Mouse (Mus musculus) liver, embryonic 11.5 days (tissue): ENCODE results near the gene Fubp1. TPM values are rescaled to one million over a fixed set of nuclear protein-coding genes. Genes with fewer than 3 reads are reported as not detected.
A peak's percentile ranks its signal among the peaks of the same experiment; 100 is the strongest.

Source experiments
- ATAC-seq: fragments of 200-750 bp; cut with Nextera tagmentation; replicated peaks from 2 replicates; pipeline ENCODE4 v1.8.0; 2017; ENCODE audit warnings: moderate number of reproducible peaks, mild to moderate bottlenecking, moderate TSS enrichment, moderate library complexity; ENCODE audit not compliant: low FRiP score
- DNase-seq: peaks from one replicate; pipeline ENCODE4 v3.0.0-alpha.2; 2017; ENCODE audit warnings: low spot score
- H3K27ac ChIP-seq: fragments of 300-500 bp; sonication (generic); 2 replicates; pipeline ENCODE4 v1.5.1; 2014; ENCODE audit warnings: mild to moderate bottlenecking, low read depth, low read length, control low read depth
- H3K27me3 ChIP-seq: fragments of 300-500 bp; sonication (generic); replicated peaks from 2 replicates; pipeline ENCODE4 v1.6.1; 2014; ENCODE audit warnings: low read length, mixed read lengths; ENCODE audit not compliant: control insufficient read depth, insufficient read depth
- H3K36me3 ChIP-seq: fragments of 300-500 bp; sonication (generic); 2 replicates; pipeline ENCODE4 v1.6.1; 2014; ENCODE audit warnings: mild to moderate bottlenecking, low read length, moderate library complexity, mixed read lengths; ENCODE audit not compliant: control insufficient read depth, insufficient read depth
- H3K4me1 ChIP-seq: fragments of 300-500 bp; sonication (generic); replicated peaks from 2 replicates; pipeline ENCODE4 v1.6.1; 2014; ENCODE audit warnings: low read length, mixed read lengths; ENCODE audit not compliant: control insufficient read depth, insufficient read depth
- H3K4me2 ChIP-seq: fragments of 300-500 bp; sonication (generic); 2 replicates; pipeline ENCODE4 v1.6.1; 2014; ENCODE audit warnings: mild to moderate bottlenecking, control low read depth, moderate library complexity
- H3K4me3 ChIP-seq: fragments of 300-500 bp; sonication (generic); 2 replicates; pipeline ENCODE4 v1.5.1; 2014; ENCODE audit warnings: low read depth, low read length, control low read depth
- H3K9ac ChIP-seq: fragments of 300-500 bp; sonication (generic); 2 replicates; pipeline ENCODE4 v1.6.1; 2014; ENCODE audit warnings: low read depth, low read length, control low read depth
- H3K9me3 ChIP-seq: fragments of 300-500 bp; sonication (generic); 2 replicates; pipeline ENCODE4 v1.6.1; 2016; ENCODE audit warnings: low read length, inconsistent platforms, mixed read lengths; ENCODE audit not compliant: control insufficient read depth
- WGBS: fragments of 180-500 bp; shearing (Covaris S2); extraction: QIAGEN DNeasy Blood & Tissue Kit; methylation state at CpG from one replicate; pipeline ENCODE4 v1.1.7; 2014; 5-methylcytosine and 5-hydroxymethylcytosine counted together
- polyA plus RNA-seq: library from polyadenylated mRNA; unstranded; fragments of >200 nt; fragmentation: Nextera tagmentation; extraction: Ambion mirVana; gene quantifications from 2 replicates; pipeline ENCODE4 v1.2.1, GENCODE M21; 2014

Gene Fubp1
- polyA plus RNA-seq, 1 experiment from 2014 or later = 234 TPM

DNA sequence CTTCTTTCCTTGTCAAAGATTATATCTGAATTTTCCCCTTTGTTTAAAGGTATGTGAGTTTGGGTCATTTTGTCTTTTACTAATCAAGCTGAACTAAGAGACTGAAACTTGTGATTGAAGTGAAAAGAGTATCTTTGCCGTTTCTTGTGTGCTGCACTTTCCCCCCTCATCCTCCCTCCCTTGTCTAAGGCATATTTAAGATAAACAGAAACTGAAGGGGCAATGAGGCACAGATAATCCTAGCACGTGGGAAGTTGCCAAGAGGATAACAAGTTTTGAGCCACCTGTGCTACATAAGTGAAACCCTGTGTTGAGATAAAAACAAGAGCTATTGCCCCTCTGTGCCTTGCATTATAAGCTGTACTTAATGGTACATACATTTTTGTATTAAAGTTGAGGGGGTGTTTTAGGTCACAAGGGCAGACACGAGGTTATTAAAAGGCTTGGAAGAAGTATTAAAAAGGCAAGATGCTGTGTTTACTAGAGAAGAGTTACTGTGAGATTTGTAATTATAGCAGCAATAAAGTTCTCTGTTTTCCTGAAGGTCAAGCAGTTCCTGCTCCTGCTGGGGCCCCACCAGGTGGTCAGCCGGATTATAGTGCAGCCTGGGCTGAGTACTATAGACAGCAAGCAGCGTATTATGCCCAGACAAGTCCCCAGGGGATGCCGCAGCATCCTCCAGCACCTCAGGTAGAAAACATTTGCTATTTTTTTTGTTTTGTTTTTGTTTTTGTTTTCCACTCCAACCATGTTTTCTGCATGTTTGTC, 21.3 kb downstream of the Fubp1 start:
- no peaks in the 10 kb centered on the region for H3K4me1 ChIP-seq
- no peak overlapping the region for H3K9ac ChIP-seq
- no peak for DNase-seq
- H3K27me3 ChIP-seq = no peaks in the 10 kb centered on the region
- H3K36me3 ChIP-seq = peaks cover 26% of the 10 kb centered on the region
- no peak overlapping the region for H3K4me3 ChIP-seq
- no peak overlapping the region for H3K4me2 ChIP-seq
- ATAC-seq = peak; percentile 82
- 65% methylated on average over 6 of the region's 6 CpGs for WGBS
- H3K27ac ChIP-seq = no peak overlapping the region; the same call in 1 of the 2 replicates
- no peaks in the 10 kb centered on the region for H3K9me3 ChIP-seq

DNA sequence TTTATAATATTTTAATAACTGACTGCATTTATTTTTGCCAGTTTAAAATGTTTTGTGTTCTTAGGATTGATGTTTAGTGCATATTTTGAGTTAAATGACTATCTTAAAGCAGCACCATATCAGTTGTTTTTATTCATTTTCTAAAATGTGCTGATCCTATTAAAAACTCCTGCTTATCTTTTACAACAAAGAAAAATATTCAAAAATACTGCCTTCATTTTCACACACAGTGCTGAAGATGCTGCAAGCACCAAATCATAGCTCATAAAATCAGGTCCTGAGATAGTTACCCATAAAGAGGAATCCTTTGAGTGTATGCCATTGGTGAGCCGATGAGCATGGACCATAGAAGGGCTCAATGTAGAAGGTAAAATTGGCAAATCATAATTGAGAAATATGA, 25.0 kb downstream of the Fubp1 start:
- 95% methylated on average over 1 of the region's 1 CpGs for WGBS
- no peak overlapping the region for H3K27ac ChIP-seq
- H3K36me3 ChIP-seq = peaks cover 17% of the 10 kb centered on the region; the same call in 1 of the 2 replicates
- ATAC-seq (no peak), DNase-seq (no peak)
- no peak overlapping the region for H3K4me3 ChIP-seq
- H3K9ac ChIP-seq = no peak overlapping the region
- H3K9me3 ChIP-seq = no peaks in the 10 kb centered on the region
- no peaks in the 10 kb centered on the region for H3K27me3 ChIP-seq
- no peaks in the 10 kb centered on the region for H3K4me1 ChIP-seq
- no peak overlapping the region for H3K4me2 ChIP-seq

DNA sequence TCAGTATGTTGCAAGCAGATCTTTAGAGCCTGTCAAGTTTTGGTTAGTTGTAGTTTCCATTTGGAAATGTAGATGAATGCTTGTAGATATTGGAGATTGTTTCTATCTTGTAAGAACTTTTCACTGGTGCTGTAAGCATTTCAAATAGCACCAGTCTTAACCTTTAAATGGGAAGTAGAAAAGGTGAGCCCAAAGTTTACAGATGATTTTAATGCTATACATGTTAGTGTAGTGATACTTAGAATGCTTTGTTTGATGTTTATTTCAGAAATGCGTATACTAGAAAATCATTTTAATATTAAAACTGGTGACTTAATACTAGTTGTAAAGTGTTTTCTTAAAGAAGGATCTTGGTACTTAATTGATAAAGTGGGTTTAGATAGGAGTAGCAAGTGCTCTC, 25.6 kb downstream of the Fubp1 start:
- no peak for ATAC-seq
- Histone ChIP-seq H3K27me3 (no peaks in the 10 kb centered on the region), H3K9me3 (no peaks in the 10 kb centered on the region), H3K4me3 (no peak overlapping the region), H3K9ac (no peak overlapping the region), H3K4me2 (no peak overlapping the region), H3K36me3 (peaks cover 14% of the 10 kb centered on the region; the same call in 1 of the 2 replicates), H3K4me1 (no peaks in the 10 kb centered on the region), H3K27ac (no peak overlapping the region)
- WGBS = 91% methylated on average over 1 of the region's 1 CpGs
- DNase-seq = no peak

DNA sequence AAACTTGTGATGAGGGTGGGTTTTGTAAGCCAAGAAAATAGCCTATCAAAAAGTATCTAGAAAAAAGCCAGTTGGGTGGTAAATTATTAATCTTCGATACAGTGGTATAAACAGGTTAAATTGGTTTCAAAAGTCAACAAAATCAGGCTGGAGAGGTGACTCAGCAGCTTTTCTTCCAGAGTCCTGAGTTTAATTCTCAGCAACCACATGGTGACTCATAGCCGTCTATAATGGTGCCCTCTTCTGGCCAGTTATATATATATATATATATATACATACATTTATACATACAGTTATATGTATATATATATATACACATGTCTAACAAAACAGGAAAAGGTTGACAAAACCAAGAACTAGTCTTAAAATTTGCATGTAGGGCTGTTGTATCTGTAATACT, 28.6 kb downstream of the Fubp1 start:
- WGBS = 50% methylated on average over 2 of the region's 2 CpGs
- ATAC-seq = peak; percentile 64

DNA sequence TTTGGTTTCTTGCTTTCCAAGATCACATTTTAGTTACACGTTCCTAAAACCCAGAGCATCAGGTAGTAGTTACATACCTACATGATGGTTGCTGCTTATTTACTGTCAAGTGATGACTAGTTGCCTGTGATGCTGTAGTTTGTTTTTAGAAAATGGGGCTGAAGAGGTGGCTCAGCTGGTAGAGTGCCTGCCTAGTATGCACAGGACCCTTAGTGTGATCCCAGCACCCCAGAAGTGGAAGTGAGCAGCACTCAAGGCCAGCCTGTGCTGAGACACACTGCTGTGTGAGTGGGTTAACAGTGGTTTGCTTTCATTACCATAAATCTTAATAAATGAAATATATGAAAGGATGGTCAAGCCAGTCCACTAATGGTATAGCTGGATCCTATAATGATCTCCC, 29.4 kb downstream of the Fubp1 start:
- Histone ChIP-seq H3K4me2 (no peak overlapping the region), H3K9ac (no peak overlapping the region), H3K4me3 (no peak overlapping the region), H3K4me1 (no peaks in the 10 kb centered on the region), H3K36me3 (peaks cover 7% of the 10 kb centered on the region; the same call in 1 of the 2 replicates), H3K9me3 (no peaks in the 10 kb centered on the region), H3K27me3 (no peaks in the 10 kb centered on the region), H3K27ac (no peak overlapping the region)
- no peak for DNase-seq
- WGBS = 91% methylated on average over 1 of the region's 1 CpGs
- 0 out of 2 replicates have a peak, but pooled peaks have one; percentile 21 for ATAC-seq

More for the DNA sequence above, 28.6 kb downstream of the Fubp1 start:
- Histone ChIP-seq H3K27ac (no peak overlapping the region), H3K9me3 (no peaks in the 10 kb centered on the region), H3K4me1 (no peaks in the 10 kb centered on the region), H3K9ac (no peak overlapping the region), H3K27me3 (no peaks in the 10 kb centered on the region), H3K4me3 (no peak overlapping the region), H3K4me2 (no peak overlapping the region), H3K36me3 (peaks cover 7% of the 10 kb centered on the region; the same call in 1 of the 2 replicates)
- DNase-seq = no peak

DNA sequence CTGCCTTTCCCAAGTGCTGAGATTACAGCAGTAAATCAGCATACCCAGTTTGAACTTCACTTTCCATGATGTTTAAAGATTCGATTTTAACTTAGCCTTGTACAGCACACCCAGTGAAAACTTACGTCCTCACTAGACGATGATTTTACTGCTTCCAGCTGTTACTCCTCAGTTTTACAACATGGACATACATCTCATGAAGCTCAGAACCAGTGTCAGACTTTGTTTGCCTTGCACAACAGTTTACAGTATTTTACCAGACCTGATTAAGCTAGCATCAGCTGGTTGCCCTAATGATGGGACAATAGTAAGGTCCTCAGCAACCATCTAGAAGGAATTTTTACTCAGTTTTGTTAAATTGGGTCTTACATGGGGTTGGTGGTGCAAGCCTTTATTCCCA, 30.9 kb downstream of the Fubp1 start:
- DNase-seq = no peak
- Histone ChIP-seq H3K9me3 (no peaks in the 10 kb centered on the region), H3K4me1 (no peaks in the 10 kb centered on the region), H3K27me3 (no peaks in the 10 kb centered on the region), H3K27ac (no peak overlapping the region), H3K4me3 (no peak overlapping the region), H3K9ac (no peak overlapping the region), H3K36me3 (peaks cover 3% of the 10 kb centered on the region; the same call in 1 of the 2 replicates), H3K4me2 (no peak overlapping the region)
- 80% methylated on average over 3 of the region's 3 CpGs for WGBS
- no peak for ATAC-seq

DNA sequence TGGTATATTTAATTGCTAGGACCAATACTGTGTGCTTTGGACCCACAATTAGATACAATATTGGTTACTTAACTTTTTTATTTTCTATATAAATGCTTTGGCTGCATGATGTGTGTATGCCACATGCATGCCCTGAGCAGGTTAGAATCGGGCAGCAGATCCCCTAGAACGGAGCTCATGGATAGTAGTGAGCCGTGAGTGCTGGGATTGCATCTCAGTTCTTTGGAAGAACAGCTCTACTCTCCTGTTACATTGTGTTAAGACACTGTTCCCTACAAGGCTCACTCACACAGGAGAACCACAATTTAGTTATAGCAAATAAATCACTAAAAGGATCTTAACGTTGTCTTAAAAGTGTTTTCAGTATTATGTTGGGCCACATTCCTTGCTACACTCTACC, 33.1 kb downstream of the Fubp1 start:
- Histone ChIP-seq H3K9ac (no peak overlapping the region), H3K4me2 (no peak overlapping the region), H3K4me3 (no peak overlapping the region), H3K4me1 (no peaks in the 10 kb centered on the region), H3K27me3 (no peaks in the 10 kb centered on the region), H3K27ac (no peak overlapping the region), H3K36me3 (0 out of 2 replicates have a peak, but pooled peaks cover 3% of the 10 kb centered on the region), H3K9me3 (no peaks in the 10 kb centered on the region)
- DNase-seq (no peak), ATAC-seq (no peak)
- WGBS = 72% methylated on average over 4 of the region's 4 CpGs

DNA sequence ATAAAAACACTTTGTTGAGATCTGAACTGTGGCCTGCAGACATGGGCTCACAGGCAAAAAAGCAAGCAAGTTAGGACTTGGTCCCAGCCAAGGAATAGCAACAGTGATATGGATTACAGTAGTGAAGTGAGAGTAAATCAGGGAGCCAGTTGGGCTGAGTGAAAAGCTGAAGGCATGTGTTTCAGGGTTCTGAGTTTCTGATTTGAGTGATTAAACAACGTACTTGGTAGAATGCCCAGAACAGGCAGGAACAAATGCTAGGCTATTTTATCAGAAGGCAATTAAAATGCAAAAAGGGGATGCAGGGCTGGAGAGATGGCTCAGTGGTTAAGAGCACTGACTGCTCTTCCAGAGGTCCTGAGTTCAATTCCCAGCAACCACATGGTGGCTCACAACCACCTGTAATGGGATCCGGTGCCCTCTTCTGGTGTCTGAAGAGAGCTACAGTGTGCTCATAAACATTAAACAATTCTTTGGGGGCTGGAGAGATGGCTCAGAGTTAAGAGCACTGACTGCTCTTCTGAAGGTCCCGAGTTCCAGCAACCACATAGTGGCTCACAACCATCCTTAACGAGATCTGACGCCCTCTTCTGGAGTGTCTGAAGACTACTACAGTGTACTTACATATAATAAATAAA, 35.2 kb downstream of the Fubp1 start:
- Histone ChIP-seq H3K4me2 (no peak overlapping the region), H3K27me3 (no peaks in the 10 kb centered on the region), H3K27ac (no peak overlapping the region), H3K36me3 (0 out of 2 replicates have a peak, but pooled peaks cover 3% of the 10 kb centered on the region), H3K9me3 (no peaks in the 10 kb centered on the region), H3K4me3 (no peak overlapping the region), H3K9ac (no peak overlapping the region), H3K4me1 (no peaks in the 10 kb centered on the region)
- DNase-seq (no peak), ATAC-seq (no peak)
- 77% methylated on average over 5 of the region's 5 CpGs for WGBS

DNA sequence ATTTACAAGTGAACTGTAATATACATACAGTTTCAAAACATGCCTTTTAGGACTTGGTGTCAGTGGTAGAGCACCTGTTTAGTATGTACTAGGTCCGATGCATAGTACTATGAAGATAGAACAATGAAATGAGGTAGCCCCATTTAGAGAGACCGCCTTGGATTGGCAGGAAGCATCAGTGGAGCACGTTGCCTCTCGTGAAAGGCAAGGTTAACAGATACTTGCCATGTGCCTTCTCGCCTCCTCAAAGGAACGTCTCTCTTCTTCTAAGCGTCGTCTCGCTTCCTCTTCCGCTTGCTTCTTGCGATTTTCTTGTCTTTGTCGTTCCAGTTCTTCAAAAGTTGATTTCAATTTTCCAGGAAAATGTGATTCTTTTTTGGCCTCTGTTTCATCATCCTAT, 37.5 kb downstream of the Fubp1 start:
- 76% methylated on average over 12 of the region's 12 CpGs for WGBS
- ATAC-seq = no peak

More for the DNA sequence above, 37.5 kb downstream of the Fubp1 start:
- Histone ChIP-seq H3K27me3 (no peaks in the 10 kb centered on the region), H3K36me3 (no peaks in the 10 kb centered on the region), H3K27ac (no peak overlapping the region), H3K9me3 (no peaks in the 10 kb centered on the region), H3K4me2 (no peak overlapping the region), H3K4me1 (no peaks in the 10 kb centered on the region), H3K9ac (no peak overlapping the region), H3K4me3 (no peak overlapping the region)
- DNase-seq = no peak
